Mouse (Mus musculus) 3T3-L1 (cell line): Measurements from ENCODE around the gene March4.

Source experiments
- DNase-seq: peaks from one replicate; pipeline ENCODE4 v3.0.0-alpha.2; 2015; ENCODE audit warnings: low read depth, low spot score

March4 gene

DNA sequence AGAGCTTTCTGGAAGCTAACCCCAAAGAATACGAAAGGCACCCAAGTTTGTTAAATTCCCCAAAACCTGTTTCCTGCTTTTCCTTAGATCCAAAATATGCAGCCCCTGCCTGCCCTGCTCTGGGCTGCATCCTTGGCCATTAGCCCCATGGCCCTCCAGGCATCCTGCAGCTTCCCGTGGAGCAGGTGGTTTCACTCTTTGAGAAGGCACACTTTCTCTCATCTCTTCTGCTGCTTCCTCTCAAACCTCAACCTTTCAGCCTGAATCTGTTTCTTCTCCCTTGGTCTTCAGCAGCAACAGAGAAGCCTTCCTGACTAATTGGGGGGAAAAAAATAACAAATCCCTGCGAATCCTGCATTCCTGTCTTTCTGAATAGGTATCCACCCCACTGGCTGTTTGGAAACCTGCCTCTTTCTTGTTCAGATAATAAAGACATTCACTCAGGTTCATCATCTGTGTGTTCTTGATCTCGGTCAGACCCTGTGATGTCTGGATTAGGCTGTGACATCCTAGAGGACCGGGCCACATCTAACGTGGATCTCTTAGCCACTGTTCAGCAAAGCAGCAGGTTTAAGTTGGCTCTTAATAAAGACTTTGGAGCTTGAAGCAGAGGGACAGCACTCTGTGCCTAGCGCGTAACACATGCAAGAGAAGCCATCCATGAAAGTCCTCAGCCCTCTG, 6.1 kb downstream of the March4 start:
- no peak for DNase-seq

DNA sequence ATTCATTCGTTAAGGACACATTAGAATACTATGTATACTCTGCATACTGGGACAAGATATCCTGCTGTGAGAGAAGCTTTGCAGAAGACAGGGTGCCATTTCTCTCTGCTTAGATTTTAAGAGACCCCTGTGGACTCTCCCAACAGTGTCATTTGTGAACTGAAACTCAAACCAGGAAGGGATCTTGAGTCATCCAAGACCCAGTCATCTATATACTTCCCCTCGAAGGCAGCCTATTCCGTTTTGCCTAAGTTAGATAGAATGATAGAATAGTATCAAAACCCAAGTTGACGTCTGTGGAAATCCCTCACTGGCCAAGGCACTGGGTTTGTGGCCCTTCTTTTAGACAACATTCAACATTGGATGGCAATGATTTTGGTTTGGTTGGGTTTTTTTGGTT, 7.5 kb downstream of the March4 start:
- no peak for DNase-seq

DNA sequence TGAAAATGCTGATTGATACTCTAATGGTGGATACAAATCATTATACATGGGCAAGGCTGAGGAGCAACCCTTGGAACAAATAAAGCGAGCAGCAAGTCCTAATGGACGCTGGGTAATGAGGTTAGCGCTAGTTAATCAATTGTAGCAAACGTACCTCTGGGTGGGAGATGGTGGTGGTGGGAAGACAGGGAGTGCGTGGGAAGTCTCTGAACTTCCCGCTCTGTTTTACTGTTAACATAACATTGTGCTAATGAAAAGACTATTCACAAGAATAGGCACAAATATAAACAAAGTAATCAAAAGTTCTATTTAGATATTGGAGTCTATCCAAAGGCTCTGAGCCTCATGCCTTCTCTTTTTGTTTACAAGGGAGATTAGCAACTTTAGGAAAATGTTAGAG, 13.1 kb downstream of the March4 start:
- DNase-seq, result no peak

DNA sequence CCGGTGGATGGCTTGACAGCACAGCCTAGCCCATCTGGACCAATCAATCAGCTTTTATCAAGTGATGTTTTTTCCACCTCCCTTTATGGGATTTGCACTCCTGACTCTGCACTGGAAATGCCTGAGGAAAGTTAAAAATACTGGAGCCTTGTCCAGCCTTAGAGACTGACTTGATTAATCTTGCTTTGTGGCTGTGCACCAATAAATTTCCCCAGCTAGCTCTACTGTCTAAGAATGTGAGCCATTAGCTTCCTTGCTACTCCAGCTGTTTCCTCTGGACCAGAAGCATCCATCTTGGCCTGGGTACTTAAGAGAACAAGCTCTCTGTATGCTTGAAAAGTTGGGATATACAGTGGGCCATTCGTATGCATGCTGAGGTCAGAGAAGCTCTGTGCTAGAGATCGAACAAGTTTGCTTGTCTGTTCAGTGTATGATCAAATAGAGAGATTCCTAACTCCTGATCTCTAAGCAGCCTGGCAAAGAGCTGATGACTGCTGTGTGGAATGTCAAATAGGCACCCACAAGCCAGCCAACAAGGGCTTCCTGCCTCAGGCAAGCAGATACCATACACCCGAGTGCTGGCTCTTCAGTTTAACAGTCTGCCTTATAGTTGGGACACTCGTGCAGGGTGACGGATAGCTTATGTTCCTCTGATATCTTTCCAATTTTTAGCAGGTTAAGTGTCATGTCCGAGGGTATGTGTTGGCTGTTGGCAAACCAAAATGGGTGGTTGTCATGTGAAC, 25.8 kb downstream of the March4 start:
- DNase-seq, result peak; percentile 63

GRCm38 (mm10) chr1:72509551-72509950, 27.2 kb downstream of the March4 start:
- DNase-seq, result peak; percentile 67

GRCm38 (mm10) chr1:72507670-72508069, 29.1 kb downstream of the March4 start:
- DNase-seq, result no peak

DNA sequence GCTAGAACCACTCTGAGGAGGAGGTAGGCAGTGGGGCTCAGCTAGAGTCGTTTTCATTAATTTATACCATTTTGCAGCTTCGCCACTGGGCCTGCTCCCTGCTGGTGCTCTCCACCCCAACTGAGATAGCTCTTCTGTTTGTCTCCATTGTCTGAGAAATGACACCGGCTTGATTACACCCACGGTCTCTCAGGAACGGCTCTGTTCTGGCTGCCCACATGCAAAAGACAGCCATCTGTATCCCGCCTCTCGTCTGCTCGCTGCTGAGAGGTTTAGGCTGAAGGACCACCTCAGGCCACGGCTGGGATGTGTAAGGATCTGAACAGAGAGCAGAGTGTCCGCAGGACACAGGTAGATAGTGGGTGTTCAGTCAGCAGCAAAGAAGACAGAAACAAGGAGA, 30.5 kb downstream of the March4 start:
- DNase-seq, result no peak

GRCm38 (mm10) chr1:72497609-72498008, 39.1 kb downstream of the March4 start:
- no peak for DNase-seq

DNA sequence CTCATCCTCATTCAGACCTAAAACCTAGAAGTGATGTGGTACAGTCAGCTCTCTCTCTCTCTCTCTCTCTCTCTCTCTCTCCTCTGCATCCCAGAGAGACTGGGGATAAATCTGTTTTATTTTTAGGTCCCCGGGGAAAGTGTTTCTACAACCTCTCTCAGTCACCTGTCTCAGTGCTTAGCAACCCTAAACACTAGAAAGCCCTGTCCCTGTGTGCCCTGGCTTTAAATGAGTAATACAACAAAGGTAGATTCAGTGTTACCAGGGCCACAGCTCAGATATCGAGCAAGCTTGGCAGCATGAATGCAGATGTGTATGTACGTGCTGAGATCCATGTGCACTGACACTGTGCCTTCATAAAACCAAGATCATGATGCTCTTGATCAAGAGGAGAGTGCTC, 43.3 kb downstream of the March4 start:
- no peak for DNase-seq

DNA sequence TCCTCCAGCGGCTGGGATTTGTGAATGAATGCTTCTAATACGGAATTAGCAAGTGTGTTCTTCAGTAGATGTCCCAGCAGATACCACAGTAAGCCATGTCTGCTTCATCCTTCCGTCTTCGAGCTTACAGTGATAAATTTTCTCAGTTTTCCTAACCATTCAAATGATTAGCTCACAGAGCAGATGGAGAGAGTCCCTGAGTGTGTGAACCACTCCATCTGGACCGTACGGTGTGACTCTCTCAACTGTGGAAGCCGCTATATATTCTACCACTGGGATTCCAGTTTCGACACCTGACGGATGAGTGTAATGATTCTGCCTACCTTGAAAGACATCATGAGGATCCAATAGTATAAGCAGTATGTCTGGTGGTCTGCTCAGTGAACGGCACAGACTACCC, 44.1 kb downstream of the March4 start:
- DNase-seq, result no peak

- DNase-seq, result no peak
Observed at GRCm38 (mm10) chr1:72491307-72491706, 45.4 kb downstream of the March4 start.

GRCm38 (mm10) chr1:72490801-72491200, 45.9 kb downstream of the March4 start:
- DNase-seq, result no peak

- DNase-seq, result no peak
Observed at GRCm38 (mm10) chr1:72490193-72490592, 46.5 kb downstream of the March4 start.

- no peak for DNase-seq
Observed at GRCm38 (mm10) chr1:72476594-72476993, 60.1 kb downstream of the March4 start.

DNA sequence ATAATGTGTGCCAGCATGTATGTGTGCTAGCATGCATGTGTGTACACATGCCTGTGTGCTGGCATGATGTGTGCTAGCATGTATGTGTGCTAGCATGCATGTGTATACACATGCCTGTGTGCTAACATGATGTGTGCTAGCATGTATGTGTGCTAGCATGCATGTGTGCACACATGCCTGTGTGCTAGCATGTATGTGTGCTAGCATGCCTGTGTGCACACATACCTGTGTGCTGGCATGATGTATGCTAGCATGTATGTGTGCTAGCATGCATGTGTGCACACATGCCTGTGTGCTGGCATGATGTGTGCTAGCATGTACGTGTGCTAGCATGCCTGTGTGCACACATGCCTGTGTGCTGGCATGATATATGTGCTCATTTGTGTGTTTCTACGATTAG, 67.7 kb downstream of the March4 start:
- DNase-seq, result no peak

- DNase-seq, result no peak
Observed at GRCm38 (mm10) chr1:72468466-72469003, 68.2 kb downstream of the March4 start.

DNA sequence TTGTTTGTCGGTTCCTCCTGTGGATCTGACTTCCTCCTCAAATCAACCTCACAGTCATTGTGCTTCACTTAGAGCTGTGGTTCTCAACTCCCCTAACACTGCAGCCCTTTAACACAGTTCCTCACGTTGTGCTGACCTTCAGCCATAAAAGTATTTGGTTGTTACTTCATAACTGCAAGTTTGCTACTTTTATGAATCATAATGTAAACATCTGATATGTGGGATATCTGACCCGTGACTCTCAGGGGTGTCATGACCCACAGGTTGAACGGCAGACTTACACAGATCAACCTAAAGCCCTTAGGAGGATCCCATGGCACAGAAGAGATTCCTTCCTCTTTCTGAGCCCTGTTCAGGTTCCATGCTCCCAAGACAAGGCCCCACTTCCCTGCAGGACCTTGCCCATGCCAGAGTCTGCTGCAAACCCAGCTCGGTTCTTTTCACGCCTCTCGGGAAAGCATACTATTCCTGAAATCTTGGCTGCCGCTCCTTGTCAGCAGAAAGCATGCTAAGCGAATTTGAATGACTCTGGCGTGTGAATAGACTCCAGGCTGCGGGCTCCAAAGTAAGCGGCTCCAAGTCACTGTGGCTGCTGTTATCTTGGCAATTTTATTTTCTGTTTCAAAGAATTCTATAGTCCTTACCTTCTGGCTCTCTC, 71.7 kb downstream of the March4 start:
- peak; percentile 66 for DNase-seq

DNA sequence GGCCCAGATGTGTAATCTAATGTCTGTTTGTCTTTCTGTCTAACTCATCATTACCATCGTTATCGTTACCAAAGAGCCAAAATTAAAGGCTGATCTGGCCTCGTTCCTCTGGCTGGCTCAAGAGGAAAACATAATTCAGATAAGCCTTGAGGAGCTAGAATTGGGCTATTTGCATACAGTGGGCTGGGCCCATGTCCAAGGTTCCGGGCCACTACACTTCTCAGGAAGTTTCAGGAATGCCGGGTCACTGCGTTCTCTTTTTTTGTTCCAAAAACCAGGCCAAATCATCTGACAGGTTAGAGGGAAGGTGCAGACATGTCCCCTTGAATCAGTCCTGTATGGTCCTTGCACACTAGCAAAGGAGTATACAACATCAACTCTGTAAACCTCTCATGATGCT, 74.2 kb downstream of the March4 start:
- DNase-seq, result no peak

DNA sequence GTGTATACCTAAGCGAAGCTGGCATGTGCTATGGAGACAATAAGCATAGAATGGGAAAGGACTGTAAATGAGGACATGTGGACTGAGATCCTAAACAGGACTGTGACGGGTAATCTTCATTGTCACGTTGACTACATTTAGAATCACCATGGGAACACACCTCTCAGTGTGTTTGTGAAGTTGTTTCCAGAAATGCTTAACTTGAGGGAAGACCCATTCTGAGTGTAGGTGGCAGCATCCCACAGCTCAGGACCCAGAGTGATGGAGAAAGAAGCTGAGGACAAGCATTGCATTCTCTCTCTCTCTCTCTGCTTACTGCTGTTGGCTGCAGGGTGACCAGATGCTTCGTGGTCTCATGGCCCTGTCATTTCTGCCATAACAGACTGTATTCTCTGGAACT, 79.1 kb downstream of the March4 start:
- DNase-seq, result no peak

- no peak for DNase-seq
Observed at GRCm38 (mm10) chr1:72455923-72456322, 80.8 kb downstream of the March4 start.

GRCm38 (mm10) chr1:72454733-72455201, 82.0 kb downstream of the March4 start:
- DNase-seq, result no peak

- DNase-seq, result no peak
Observed at GRCm38 (mm10) chr1:72452839-72453238, 83.9 kb downstream of the March4 start.
